Mouse (Mus musculus) telencephalon, adult 2 months (tissue): ENCODE results near the gene Armc7.
A peak's percentile ranks its signal among the peaks of the same experiment; 100 is the strongest.
"Not testable (repeated sequence)": the region's sequence is repeated elsewhere in the genome, so short reads cannot be mapped to it uniquely, and the experiment has no call there.

ENCODE experiments used
- DNase-seq: peaks from one replicate; pipeline ENCODE4 v3.0.0-alpha.2; 2011; ENCODE audit warnings: low read depth, low spot score

Gene Armc7

GRCm38 (mm10) chr11:115522238-115522637, 46.8 kb downstream of the Armc7 start:
- no peak for DNase-seq

DNA sequence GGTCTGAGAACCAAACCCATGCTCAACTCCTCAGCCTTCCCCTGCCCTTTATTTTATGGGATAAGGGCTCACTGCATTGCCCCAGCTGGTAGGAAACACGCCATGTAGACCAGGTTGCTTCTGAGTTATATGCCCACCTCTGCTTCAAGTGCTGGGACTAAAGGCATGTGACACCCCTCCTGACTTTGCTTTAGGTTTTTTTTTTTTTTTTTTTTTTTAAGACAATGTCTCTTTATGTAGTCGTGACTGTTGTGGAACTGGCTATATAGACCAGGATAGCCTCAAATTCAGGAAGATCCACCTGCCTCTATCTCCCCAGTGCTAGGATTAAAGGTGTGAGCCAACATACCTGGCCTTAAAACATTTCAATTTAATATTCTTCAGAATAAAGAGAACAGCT, 47.2 kb downstream of the Armc7 start:
- DNase-seq = no peak

- DNase-seq = not testable (repeated sequence)
Observed at GRCm38 (mm10) chr11:115526446-115526845, 51.0 kb downstream of the Armc7 start.

DNA sequence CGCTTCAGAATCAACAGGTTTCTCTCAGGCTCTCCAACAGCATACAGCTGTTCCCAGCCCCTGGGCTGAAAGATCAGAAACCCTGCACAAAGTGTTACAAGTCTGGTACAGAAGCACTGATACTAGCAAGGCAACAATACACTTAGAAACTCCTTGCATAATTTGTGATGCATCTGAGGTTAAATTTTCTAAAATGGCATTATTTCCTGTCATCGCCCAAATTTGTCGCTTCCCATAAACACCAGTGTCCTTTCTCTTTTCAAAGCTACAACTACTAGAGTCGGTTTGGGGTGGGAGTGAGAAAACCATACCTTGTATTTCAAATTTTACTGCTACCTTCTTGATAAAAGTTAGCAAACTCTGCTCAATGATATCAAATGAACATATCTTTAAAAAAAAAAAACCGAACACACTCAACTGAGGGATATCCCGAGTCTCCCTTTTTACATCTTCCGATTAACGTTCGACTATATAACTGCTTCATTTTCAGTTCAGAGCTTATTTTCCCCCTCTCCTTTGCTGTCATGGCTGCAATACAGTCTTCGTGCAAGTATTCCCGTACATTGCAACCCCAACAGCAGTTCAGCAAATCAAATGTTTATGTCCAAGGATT, 59.4 kb downstream of the Armc7 start:
- DNase-seq = no peak

- no peak for DNase-seq
Observed at GRCm38 (mm10) chr11:115535401-115536037, 60.1 kb downstream of the Armc7 start.

GRCm38 (mm10) chr11:115536038-115536681, 60.7 kb downstream of the Armc7 start, which contains the start of gene Sumo2:
Gene Sumo2 (minus strand): TSS chr11:115536276.
- DNase-seq = peak; percentile 82

DNA sequence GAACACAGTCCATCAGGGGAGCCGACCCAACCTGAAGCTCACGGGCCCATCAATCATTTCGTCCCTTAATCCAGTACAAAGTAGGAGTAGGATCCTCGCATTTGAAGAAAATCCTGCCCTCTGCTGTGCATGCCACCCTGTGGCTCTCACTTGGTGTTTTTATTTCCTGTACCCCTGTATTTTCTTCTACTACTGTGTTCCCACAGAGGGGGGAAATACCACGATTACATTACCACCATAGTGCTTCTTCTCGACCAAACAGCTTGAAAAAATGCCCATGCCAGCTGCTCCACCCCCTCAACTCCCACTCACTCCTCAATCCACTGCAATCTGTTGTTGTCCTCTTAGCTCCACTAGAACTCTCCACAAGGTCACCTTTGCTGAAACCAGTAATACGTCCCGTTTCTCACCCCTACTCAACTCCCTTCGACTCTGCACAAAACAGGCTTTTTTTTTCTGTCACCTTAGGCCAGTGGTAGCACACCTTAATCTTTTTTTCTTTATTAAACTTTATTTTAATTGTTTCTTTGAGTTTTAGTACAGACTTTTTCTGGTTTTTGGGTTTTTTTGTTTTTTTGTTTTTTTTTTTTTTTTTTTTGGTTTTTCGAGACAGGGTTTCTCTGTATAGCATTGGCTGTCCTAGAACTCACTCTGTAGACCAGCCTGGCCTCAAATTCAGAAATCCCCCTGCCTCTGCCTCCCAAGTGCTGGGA, 61.5 kb downstream of the Armc7 start:
- DNase-seq = no peak

GRCm38 (mm10) chr11:115538045-115538444, 62.6 kb downstream of the Armc7 start:
- DNase-seq = no peak
